Mouse (Mus musculus): ENCODE results near the gene Dach2.

DNA sequence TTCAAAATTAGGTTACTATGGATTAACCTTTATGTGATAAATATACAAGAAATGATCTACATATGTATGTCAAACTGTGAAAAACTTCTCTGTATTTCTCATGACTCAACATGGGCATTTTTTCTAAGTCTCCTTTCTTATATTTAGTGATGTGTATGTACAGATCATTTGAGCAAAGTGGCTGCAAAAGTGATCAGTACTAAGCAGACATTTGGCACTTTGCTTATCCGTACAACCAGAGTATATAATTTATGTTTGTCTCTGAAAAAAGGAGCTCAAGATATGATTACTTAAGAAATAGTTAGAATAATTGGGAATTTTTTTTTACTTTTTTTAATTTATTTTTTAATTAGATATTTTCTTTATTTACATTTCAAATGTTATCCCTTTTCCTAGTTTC lies 111.4 kb downstream of the Dach2 start:
- no peak for TF ChIP-seq CTCF (IDR thresholded peaks at IDR 0.05; ENCODE audit: low read depth, low read length)
- TF ChIP-seq POLR2A (IDR thresholded peaks at IDR 0.05; ENCODE audit: extremely low read depth, insufficient read depth, low read length) = no peak
